Mouse (Mus musculus) frontal cortex, postnatal 10 days (tissue): ENCODE results near the gene Pxdn.

Source experiments
- DNase-seq, 2 experiments: peaks; one replicate each; pipeline ENCODE4 v3.0.0; 2022; ENCODE audit warnings: low spot score in 2 of 2, mixed read lengths in 1 of 2

Gene Pxdn

GRCm38 (mm10) chr12:29937308-29937707 is at the start of gene Pxdn:
Gene Pxdn (plus strand): TSS chr12:29937608.
- DNase-seq = no peak

GRCm38 (mm10) chr12:29894669-29895068 is 42.7 kb upstream of the Pxdn start:
- DNase-seq = no peak

GRCm38 (mm10) chr12:29897533-29898085 is 39.8 kb upstream of the Pxdn start:
- DNase-seq = no peak

- DNase-seq = no peak
Observed at GRCm38 (mm10) chr12:29904101-29904874, 33.1 kb upstream of the Pxdn start.

GRCm38 (mm10) chr12:29907056-29907455 is 30.4 kb upstream of the Pxdn start:
- DNase-seq = peak in 1 of 2 experiments; percentile 42

- DNase-seq = no peak
Observed at GRCm38 (mm10) chr12:29916139-29916538, 21.3 kb upstream of the Pxdn start.

GRCm38 (mm10) chr12:29916807-29917206 is 20.6 kb upstream of the Pxdn start:
- DNase-seq = no peak

GRCm38 (mm10) chr12:29920298-29920697 is 17.1 kb upstream of the Pxdn start:
- no peak for DNase-seq

- DNase-seq = no peak
Observed at GRCm38 (mm10) chr12:29921481-29921880, 15.9 kb upstream of the Pxdn start.

- peak in 1 of 2 experiments; percentile 57 for DNase-seq
Observed at GRCm38 (mm10) chr12:29926896-29927295, 10.5 kb upstream of the Pxdn start.

GRCm38 (mm10) chr12:29930591-29930990 is 6.8 kb upstream of the Pxdn start:
- no peak for DNase-seq

- DNase-seq = no peak
Observed at GRCm38 (mm10) chr12:29932951-29933350, 4.5 kb upstream of the Pxdn start.

- no peak for DNase-seq
Observed at GRCm38 (mm10) chr12:29933501-29933900, 3.9 kb upstream of the Pxdn start.

GRCm38 (mm10) chr12:29934120-29934581 is 3.3 kb upstream of the Pxdn start:
- no peak for DNase-seq

- DNase-seq = peak; percentile 60 to 72
Observed at GRCm38 (mm10) chr12:29937851-29938375, 505 bp downstream of the Pxdn start.

GRCm38 (mm10) chr12:29938376-29939041 is 1.1 kb downstream of the Pxdn start:
- DNase-seq = peak; percentile 46 to 58

- DNase-seq = no peak
Observed at GRCm38 (mm10) chr12:29939261-29939671, 1.9 kb downstream of the Pxdn start.

GRCm38 (mm10) chr12:29942435-29942834 is 5.0 kb downstream of the Pxdn start:
- DNase-seq = no peak

- no peak for DNase-seq
Observed at GRCm38 (mm10) chr12:29944650-29945049, 7.2 kb downstream of the Pxdn start.

- DNase-seq = no peak
Observed at GRCm38 (mm10) chr12:29945182-29945743, 7.9 kb downstream of the Pxdn start.

- no peak for DNase-seq
Observed at GRCm38 (mm10) chr12:29951043-29951442, 13.6 kb downstream of the Pxdn start.

- no peak for DNase-seq
Observed at GRCm38 (mm10) chr12:29951485-29951884, 14.1 kb downstream of the Pxdn start.
